Mouse (Mus musculus): ENCODE measurements at regions not wholly inside any gene's neighbourhood (a gene's known extent, or its start where the extent isn't known, plus 50 kb on each side); places are given as distances from the start of the nearest gene placed in this dataset.

- no peak for ATAC-seq (ENCODE audit: low TSS enrichment)
These were observed 104.7 kb downstream of the Nsun3 start for GRCm38 (mm10) chr16:62681880-62682279.

GRCm38 (mm10) chr16:62676815-62677214, 109.8 kb downstream of the Nsun3 start:
- ATAC-seq (ENCODE audit: low TSS enrichment): no peak

GRCm38 (mm10) chr16:62657383-62657782, 129.2 kb downstream of the Nsun3 start:
- no peak for ATAC-seq (ENCODE audit: low TSS enrichment)

GRCm38 (mm10) chr16:62654436-62654835, 132.2 kb downstream of the Nsun3 start:
- ATAC-seq (ENCODE audit: low TSS enrichment): no peak

- ATAC-seq (ENCODE audit: low TSS enrichment): peak; percentile 70
These were observed 132.8 kb downstream of the Nsun3 start for GRCm38 (mm10) chr16:62653817-62654216.

GRCm38 (mm10) chr16:62652769-62653465, 133.7 kb downstream of the Nsun3 start:
- ATAC-seq (ENCODE audit: low TSS enrichment): no peak

GRCm38 (mm10) chr16:62650856-62651255, 135.8 kb downstream of the Nsun3 start:
- no peak; the same call in 1 of the 2 replicates for ATAC-seq (ENCODE audit: low TSS enrichment)

GRCm38 (mm10) chr16:62648326-62648725, 138.3 kb downstream of the Nsun3 start:
- no peak for ATAC-seq (ENCODE audit: low TSS enrichment)

- peak; percentile 83 for ATAC-seq (ENCODE audit: low TSS enrichment)
These were observed 140.5 kb downstream of the Nsun3 start for GRCm38 (mm10) chr16:62646113-62646512.

GRCm38 (mm10) chr16:62642859-62643403, 143.7 kb downstream of the Nsun3 start:
- peak; percentile 88 for ATAC-seq (ENCODE audit: low TSS enrichment)

- no peak for ATAC-seq (ENCODE audit: low TSS enrichment)
These were observed 162.7 kb downstream of the Nsun3 start for GRCm38 (mm10) chr16:62623938-62624337.

GRCm38 (mm10) chr16:62610873-62611272, 175.7 kb downstream of the Nsun3 start:
- ATAC-seq (ENCODE audit: low TSS enrichment): no peak

- no peak for ATAC-seq (ENCODE audit: low TSS enrichment)
These were observed 178.0 kb downstream of the Nsun3 start for GRCm38 (mm10) chr16:62608617-62609016.

GRCm38 (mm10) chr16:62605920-62606319, 180.7 kb downstream of the Nsun3 start:
- ATAC-seq (ENCODE audit: low TSS enrichment): no peak

- peak; percentile 95 for ATAC-seq (ENCODE audit: low TSS enrichment)
These were observed 224.6 kb downstream of the Nsun3 start for GRCm38 (mm10) chr16:62562051-62562450.

- ATAC-seq (ENCODE audit: low TSS enrichment): no peak
These were observed 243.5 kb downstream of the Nsun3 start for GRCm38 (mm10) chr16:62543156-62543555.

- ATAC-seq (ENCODE audit: low TSS enrichment): no peak
These were observed 248.7 kb downstream of the Nsun3 start for GRCm38 (mm10) chr16:62537730-62538479.

- ATAC-seq (ENCODE audit: low TSS enrichment): no peak
These were observed 277.3 kb downstream of the Nsun3 start for GRCm38 (mm10) chr16:62509321-62509720.

GRCm38 (mm10) chr16:62506725-62507482, 279.7 kb downstream of the Nsun3 start:
- ATAC-seq (ENCODE audit: low TSS enrichment): peak; percentile 95

GRCm38 (mm10) chr16:62500870-62501269, 285.7 kb downstream of the Nsun3 start:
- peak; percentile 81 for ATAC-seq (ENCODE audit: low TSS enrichment)

GRCm38 (mm10) chr16:62500334-62500733, 286.3 kb downstream of the Nsun3 start:
- peak; percentile 90 for ATAC-seq (ENCODE audit: low TSS enrichment)

- no peak for ATAC-seq (ENCODE audit: low TSS enrichment)
These were observed 287.9 kb downstream of the Nsun3 start for GRCm38 (mm10) chr16:62498761-62499160.
